Mouse (Mus musculus) neural tube, embryonic 11.5 days (tissue): Measurements from ENCODE around the gene Katnbl1. TPM values are rescaled to one million over a fixed set of nuclear protein-coding genes. Genes with fewer than 3 reads are reported as not detected.
"Not testable (repeated sequence)": the region's sequence is repeated elsewhere in the genome, so short reads cannot be mapped to it uniquely, and the experiment has no call there.

Experiments
- ATAC-seq: fragments of 200-750 bp; cut with Nextera tagmentation; 2 replicates; pipeline ENCODE4 v1.8.0; 2017; ENCODE audit warnings: moderate number of reproducible peaks, mild to moderate bottlenecking, moderate TSS enrichment, moderate library complexity; ENCODE audit not compliant: insufficient read depth, low FRiP score, low TSS enrichment
- DNase-seq: peaks from one replicate; pipeline ENCODE4 v3.0.0-alpha.2; 2015; ENCODE audit warnings: low spot score
- H3K27ac ChIP-seq: fragments of 300-500 bp; sonication (generic); 2 replicates; pipeline ENCODE4 v1.5.1; 2014; ENCODE audit warnings: low read depth, mild to moderate bottlenecking, low read length
- H3K27me3 ChIP-seq: fragments of 300-500 bp; sonication (generic); 2 replicates; pipeline ENCODE4 v1.6.1; 2014; ENCODE audit warnings: mild to moderate bottlenecking, low read length, mixed read lengths; ENCODE audit not compliant: control insufficient read depth, insufficient read depth
- H3K36me3 ChIP-seq: fragments of 300-500 bp; sonication (generic); 2 replicates; pipeline ENCODE4 v1.6.1; 2014; ENCODE audit warnings: mild to moderate bottlenecking, low read length, moderate library complexity, mixed read lengths; ENCODE audit not compliant: control insufficient read depth, insufficient read depth
- H3K4me1 ChIP-seq: fragments of 300-500 bp; sonication (generic); 2 replicates; pipeline ENCODE4 v1.6.1; 2014; ENCODE audit warnings: low read length, mixed read lengths; ENCODE audit not compliant: control insufficient read depth, insufficient read depth
- H3K4me2 ChIP-seq: fragments of 300-500 bp; sonication (generic); 2 replicates; pipeline ENCODE4 v1.6.1; 2014; ENCODE audit warnings: low read depth, mild to moderate bottlenecking, moderate library complexity
- H3K4me3 ChIP-seq: fragments of 300-500 bp; sonication (generic); 2 replicates; pipeline ENCODE4 v1.5.1; 2014; ENCODE audit warnings: low read depth, low read length
- H3K9ac ChIP-seq: fragments of 300-500 bp; sonication (generic); 2 replicates; pipeline ENCODE4 v1.6.1; 2014; ENCODE audit warnings: mild to moderate bottlenecking, low read length
- H3K9me3 ChIP-seq: fragments of 300-500 bp; sonication (generic); 2 replicates; pipeline ENCODE4 v1.6.1; 2016; ENCODE audit warnings: low read length; ENCODE audit not compliant: control insufficient read depth
- WGBS: fragments of 180-500 bp; shearing (Covaris S2); extraction: QIAGEN DNeasy Blood & Tissue Kit; methylation state at CpG from one replicate; pipeline ENCODE4 v1.1.7; 2014; 5-methylcytosine and 5-hydroxymethylcytosine counted together
- polyA plus RNA-seq: library from polyadenylated mRNA; unstranded; fragments of >200 nt; fragmentation: Nextera tagmentation; extraction: Ambion mirVana; gene quantifications from 2 replicates; pipeline ENCODE4 v1.2.1, GENCODE M21; 2014

The Katnbl1 gene
- polyA plus RNA-seq, 1 experiment from 2014 or later: 55.2 TPM

DNA sequence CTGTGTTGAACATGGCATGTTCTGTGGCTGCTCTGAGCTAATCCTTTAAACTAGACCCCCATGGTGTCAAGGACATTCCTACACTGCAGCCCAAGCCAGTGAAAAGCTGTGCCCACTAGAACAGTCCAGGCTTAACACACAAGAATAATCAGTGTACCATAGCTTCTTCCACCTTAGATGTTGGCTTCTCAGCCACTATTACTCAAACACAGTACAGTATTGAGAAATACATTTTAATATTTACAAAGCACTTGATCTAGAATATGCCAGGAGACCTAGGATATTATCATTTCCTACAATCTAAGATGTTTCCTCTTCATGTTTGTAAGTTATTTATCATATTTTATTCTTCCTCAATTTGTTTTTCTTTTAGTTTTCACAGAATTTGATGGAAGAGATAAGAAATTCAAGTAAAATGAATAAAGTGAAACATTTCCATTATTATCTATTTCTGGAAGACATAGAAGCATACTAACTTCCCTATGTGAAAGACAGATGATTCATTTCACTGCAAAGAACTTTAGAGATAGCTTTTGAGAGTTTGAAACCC is 69.6 kb downstream of the Katnbl1 start:
- H3K27me3 ChIP-seq: no peaks in the 10 kb centered on the region
- H3K9ac ChIP-seq: no peak overlapping the region
- no peak overlapping the region for H3K4me3 ChIP-seq
- ATAC-seq (no peak), DNase-seq (no peak)
- H3K36me3 ChIP-seq: no peaks in the 10 kb centered on the region
- H3K4me1 ChIP-seq: no peaks in the 10 kb centered on the region
- H3K9me3 ChIP-seq: no peaks in the 10 kb centered on the region
- H3K27ac ChIP-seq: no peak overlapping the region
- H3K4me2 ChIP-seq: no peak overlapping the region

DNA sequence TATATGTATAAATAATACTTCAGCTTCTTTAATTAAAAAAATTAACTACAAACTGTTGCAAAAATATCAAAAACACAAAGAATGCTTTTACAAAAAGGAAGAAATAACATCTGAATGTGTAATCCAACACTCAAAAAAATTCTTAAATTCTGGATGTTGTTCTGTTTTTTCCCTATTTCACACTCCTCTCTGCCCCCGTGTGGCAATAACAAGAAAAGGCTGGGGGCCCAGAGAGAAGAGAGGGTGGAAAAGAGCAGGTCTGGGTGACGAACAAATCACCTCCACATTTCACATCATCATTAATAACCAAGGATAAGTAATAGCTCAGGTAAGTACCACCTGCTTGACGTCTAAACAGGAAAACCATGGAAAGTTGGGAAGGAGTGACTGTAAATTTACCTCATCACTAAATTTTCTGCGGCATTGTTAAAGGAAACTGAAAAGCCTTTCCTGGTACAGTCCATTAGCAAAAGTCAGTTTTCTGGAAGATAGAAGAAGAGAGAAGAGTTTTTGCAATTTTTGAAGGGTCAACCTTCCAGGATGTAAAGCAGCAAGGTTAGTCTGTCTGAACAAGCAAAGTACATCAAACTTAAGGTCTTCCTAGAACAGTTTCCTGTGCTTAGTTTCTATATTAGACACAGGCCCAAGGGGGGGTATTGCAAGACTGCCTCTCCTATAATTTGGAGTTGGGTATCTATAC is 70.7 kb downstream of the Katnbl1 start:
- Histone ChIP-seq H3K4me3 (no peak overlapping the region), H3K4me2 (no peak overlapping the region), H3K9ac (no peak overlapping the region), H3K27me3 (no peaks in the 10 kb centered on the region), H3K9me3 (no peaks in the 10 kb centered on the region), H3K27ac (no peak overlapping the region), H3K36me3 (no peaks in the 10 kb centered on the region), H3K4me1 (no peaks in the 10 kb centered on the region)
- 33% methylated on average over 4 of the region's 4 CpGs for WGBS
- DNase-seq: no peak
- no peak for ATAC-seq

DNA sequence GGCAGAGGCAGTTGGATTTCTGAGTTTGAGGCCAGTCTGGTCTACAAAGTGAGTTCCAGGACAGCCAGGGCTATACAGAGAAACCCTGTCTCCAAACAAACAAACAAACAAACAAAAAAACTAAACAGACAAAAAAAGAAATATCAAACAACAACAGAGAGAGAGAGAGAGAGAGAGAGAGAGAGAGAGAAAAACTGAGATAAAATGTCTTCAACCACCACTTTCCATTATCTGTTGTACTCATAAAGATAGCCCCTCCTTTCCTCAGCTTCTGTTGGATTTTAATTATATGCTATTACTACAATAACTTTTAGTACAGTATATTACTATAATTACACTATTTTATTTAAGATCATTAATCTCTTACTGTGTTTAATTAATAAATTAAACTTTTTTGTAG is 73.5 kb downstream of the Katnbl1 start:
- not testable (repeated sequence) for H3K4me3 ChIP-seq, DNase-seq, H3K9me3 ChIP-seq, H3K36me3 ChIP-seq, H3K9ac ChIP-seq, H3K27ac ChIP-seq, H3K4me1 ChIP-seq, H3K4me2 ChIP-seq, H3K27me3 ChIP-seq, ATAC-seq

DNA sequence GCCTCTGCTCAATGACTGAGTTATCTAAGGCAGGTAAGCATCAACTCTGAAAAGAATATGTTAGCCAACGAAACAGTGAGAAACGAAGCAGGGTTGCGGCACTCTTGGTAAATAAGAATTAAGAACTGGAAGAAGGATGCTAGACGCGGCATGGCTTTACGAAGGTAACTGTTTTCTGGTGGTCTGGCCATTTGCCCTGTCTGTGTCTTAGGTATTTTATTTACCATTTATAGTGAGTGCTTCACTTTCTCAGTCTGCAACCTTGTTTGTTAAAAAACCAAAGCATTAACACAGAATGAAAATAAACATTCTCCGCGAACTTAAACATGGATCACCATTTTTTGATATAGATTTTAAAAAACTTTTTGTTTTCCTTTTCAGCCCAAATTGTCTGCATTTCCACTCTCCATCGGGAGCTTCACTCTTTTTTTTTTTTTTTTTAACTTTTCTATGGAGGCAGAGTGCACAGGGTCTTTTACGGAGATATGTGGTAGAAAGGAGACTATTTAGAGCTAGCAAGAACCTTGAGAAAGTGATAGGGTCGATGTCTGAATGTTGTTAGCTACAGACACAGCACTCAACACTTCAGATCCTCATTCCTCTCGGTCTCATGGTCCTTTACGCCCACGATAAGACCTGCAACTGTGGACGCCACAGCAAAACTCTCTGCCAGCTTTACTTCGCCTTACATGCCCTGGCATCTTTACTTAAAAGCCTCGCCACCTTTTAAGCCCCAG is 75.3 kb downstream of the Katnbl1 start:
- peak overlapping the region; percentile 48 for H3K4me2 ChIP-seq
- no peak overlapping the region for H3K27ac ChIP-seq
- ATAC-seq (peak; percentile 54; the same call in 1 of the 2 replicates), DNase-seq (no peak)
- no peaks in the 10 kb centered on the region for H3K36me3 ChIP-seq
- no peaks in the 10 kb centered on the region; the same call in 1 of the 2 replicates for H3K4me1 ChIP-seq
- H3K9ac ChIP-seq: peak overlapping the region; percentile 79
- peak overlapping the region; percentile 80 for H3K4me3 ChIP-seq
- 32% methylated on average over 17 of the region's 17 CpGs for WGBS
- H3K9me3 ChIP-seq: no peaks in the 10 kb centered on the region
- H3K27me3 ChIP-seq: no peaks in the 10 kb centered on the region

DNA sequence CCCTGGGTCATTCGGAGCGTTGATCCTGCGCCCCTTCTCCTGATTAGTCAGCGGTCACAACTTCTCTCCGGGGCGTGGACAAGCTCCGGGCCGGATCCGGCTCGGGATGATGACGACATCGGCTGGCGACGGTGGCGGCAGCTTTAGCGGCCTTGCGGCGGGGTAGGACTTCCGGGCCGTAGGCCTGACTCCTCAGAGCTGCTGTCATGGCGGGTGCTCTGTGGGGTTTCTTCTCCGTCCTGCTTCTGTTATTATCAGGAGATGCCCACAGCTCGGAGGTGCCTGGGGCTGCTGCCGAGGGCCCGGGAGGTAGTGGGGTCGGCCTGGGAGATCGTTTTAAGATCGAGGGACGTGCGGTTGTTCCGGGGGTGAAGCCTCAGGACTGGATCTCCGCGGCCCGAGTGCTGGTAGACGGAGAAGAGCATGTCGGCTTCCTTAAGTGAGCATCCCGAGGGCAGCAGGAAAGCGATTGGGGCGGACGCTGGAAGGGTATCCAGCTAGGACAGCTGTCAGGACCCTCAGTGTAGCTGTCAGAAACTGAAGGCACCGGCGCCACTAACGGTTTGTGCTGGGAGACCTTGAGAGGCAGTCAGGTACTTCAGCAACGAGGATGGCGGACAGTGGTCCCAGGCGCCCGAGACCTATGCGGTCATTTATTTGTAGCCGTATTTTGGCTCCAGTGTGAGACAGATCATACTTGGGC is 76.0 kb downstream of the Katnbl1 start, which contains the start of gene Emc7:
TSS of gene Emc7 (plus strand) at position 136 of the 703 bp plus-strand sequence.
- Histone ChIP-seq H3K4me3 (peak within 1 kb of the TSS; percentile 80), H3K9ac (peak within 1 kb of the TSS; percentile 79), H3K4me2 (peak within 1 kb of the TSS; percentile 59), H3K9me3 (no peaks in the 10 kb centered on the region), H3K27ac (peak within 1 kb of the TSS; percentile 31; the same call in 1 of the 2 replicates), H3K4me1 (no peaks in the 10 kb centered on the region; the same call in 1 of the 2 replicates), H3K36me3 (no peaks in the 10 kb centered on the region), H3K27me3 (no peaks in the 10 kb centered on the region)
- WGBS: under 1% methylated on average over 49 of the region's 49 CpGs
- peak; percentile 97 for DNase-seq
- ATAC-seq: peak; percentile 97

DNA sequence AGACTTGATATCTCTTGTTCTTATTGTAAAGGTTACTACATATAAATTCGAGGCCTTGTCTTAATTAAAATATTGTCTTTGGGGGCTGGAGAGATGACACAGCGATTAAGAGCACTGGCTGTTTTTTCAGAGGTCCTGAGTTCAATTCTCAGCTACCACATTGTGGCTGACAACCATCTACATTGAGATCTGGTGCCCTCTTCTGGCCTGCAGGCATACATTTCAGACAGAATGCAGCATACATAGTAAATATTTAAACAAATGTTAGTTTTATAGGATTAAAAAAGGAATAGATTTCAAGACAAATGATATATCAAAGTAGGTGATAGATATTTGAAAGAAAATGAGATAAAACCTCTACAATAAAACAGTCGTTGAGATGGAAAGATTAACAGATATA is 81.5 kb downstream of the Katnbl1 start:
- DNase-seq: no peak
- Histone ChIP-seq H3K36me3 (peaks cover 4% of the 10 kb centered on the region; the same call in 1 of the 2 replicates), H3K4me3 (no peak overlapping the region), H3K4me2 (no peak overlapping the region), H3K9me3 (no peaks in the 10 kb centered on the region), H3K27ac (no peak overlapping the region), H3K9ac (no peak overlapping the region), H3K27me3 (no peaks in the 10 kb centered on the region), H3K4me1 (no peaks in the 10 kb centered on the region; the same call in 1 of the 2 replicates)
- WGBS: 91% methylated on average over 3 of the region's 3 CpGs
- no peak for ATAC-seq

Other genes with a start within 250 kb of the Katnbl1 start
- gene Olfr1316, start 244.2 kb upstream of the Katnbl1 start, polyA plus RNA-seq: not detected in 2 replicates
- gene Olfr1317, start 238.9 kb upstream of the Katnbl1 start, polyA plus RNA-seq: not detected in 2 replicates
- not detected in 2 replicates for gene Olfr1318, start 225.0 kb upstream of the Katnbl1 start, polyA plus RNA-seq
- 9.7 and 12.8 TPM in 2 replicates for gene Lpcat4, start 139.7 kb upstream of the Katnbl1 start, polyA plus RNA-seq
- not detected in 2 replicates for gene Nutm1, start 119.9 kb upstream of the Katnbl1 start, polyA plus RNA-seq
- gene Nop10, start 117.3 kb upstream of the Katnbl1 start, polyA plus RNA-seq: 167 and 171 TPM in 2 replicates
- gene Slc12a6, start 113.4 kb upstream of the Katnbl1 start, polyA plus RNA-seq: 15.3 and 15.4 TPM in 2 replicates
- gene Gm21985, start 112.9 kb upstream of the Katnbl1 start, polyA plus RNA-seq: not detected in 2 replicates
- 122 and 124 TPM in 2 replicates for gene Emc4, start 11.2 kb upstream of the Katnbl1 start, polyA plus RNA-seq
- gene Emc7, start 75.8 kb downstream of the Katnbl1 start, polyA plus RNA-seq: 11.1 and 11.6 TPM in 2 replicates
- gene Chrm5, start 101.6 kb downstream of the Katnbl1 start, polyA plus RNA-seq: not detected in 2 replicates
- 7.7 and 7.8 TPM in 2 replicates for gene Aven, start 113.8 kb downstream of the Katnbl1 start, polyA plus RNA-seq